Mouse (Mus musculus): ENCODE measurements around the gene Tsc22d4. TPM values are rescaled to one million over a fixed set of nuclear protein-coding genes. Genes with fewer than 3 reads are reported as not detected.

The Tsc22d4 gene
- polyA plus RNA-seq, 1 experiment from 2014 or later, result 62.9 TPM

- no peaks in the 10 kb centered on the region for H3K9me3 ChIP-seq (ENCODE audit: control insufficient read depth, low read length)
- H3K27ac ChIP-seq (ENCODE audit: low read depth, low read length), result no peak overlapping the region
- H3K27me3 ChIP-seq (ENCODE audit: control insufficient read depth, insufficient read depth, low read length), result no peaks in the 10 kb centered on the region
- WGBS, result 87% methylated on average over 5 of the region's 5 CpGs
- DNase-seq (ENCODE audit: low spot score, missing footprints) (no peak), ATAC-seq (ENCODE audit: low FRiP score) (no peak)
- no peak overlapping the region for H3K4me3 ChIP-seq (ENCODE audit: low read depth, low read length)
- no peak overlapping the region for H3K4me2 ChIP-seq
- no peaks in the 10 kb centered on the region for H3K4me1 ChIP-seq (ENCODE audit: control insufficient read depth, insufficient read depth, low read length)
- H3K9ac ChIP-seq (ENCODE audit: low read length), result 0 out of 2 replicates have a peak overlapping the region, but pooled peaks have one; percentile 5
- H3K36me3 ChIP-seq (ENCODE audit: control insufficient read depth, insufficient read depth, low read length), result peaks cover 10% of the 10 kb centered on the region
These were observed 9.9 kb downstream of the Tsc22d4 start for GRCm38 (mm10) chr5:137755425-137755824.

- ATAC-seq (ENCODE audit: low FRiP score) (no peak), DNase-seq (ENCODE audit: low spot score, missing footprints) (no peak)
- no peaks in the 10 kb centered on the region for H3K9me3 ChIP-seq (ENCODE audit: control insufficient read depth, low read length)
- H3K9ac ChIP-seq (ENCODE audit: low read length), result no peak overlapping the region
- peaks cover 10% of the 10 kb centered on the region for H3K36me3 ChIP-seq (ENCODE audit: control insufficient read depth, insufficient read depth, low read length)
- no peak overlapping the region for H3K4me3 ChIP-seq (ENCODE audit: low read depth, low read length)
- WGBS, result 75% methylated on average over 3 of the region's 3 CpGs
- no peaks in the 10 kb centered on the region for H3K27me3 ChIP-seq (ENCODE audit: control insufficient read depth, insufficient read depth, low read length)
- H3K4me2 ChIP-seq, result no peak overlapping the region
- no peak overlapping the region for H3K27ac ChIP-seq (ENCODE audit: low read depth, low read length)
- H3K4me1 ChIP-seq (ENCODE audit: control insufficient read depth, insufficient read depth, low read length), result no peaks in the 10 kb centered on the region
These were observed 10.6 kb downstream of the Tsc22d4 start for GRCm38 (mm10) chr5:137756106-137756505.

GRCm38 (mm10) chr5:137756882-137757661 is 11.5 kb downstream of the Tsc22d4 start:
- H3K36me3 ChIP-seq (ENCODE audit: control insufficient read depth, insufficient read depth, low read length), result peaks cover 8% of the 10 kb centered on the region
- DNase-seq (ENCODE audit: low spot score, missing footprints) (peak; percentile 99), ATAC-seq (ENCODE audit: low FRiP score) (peak; percentile 63; the same call in 1 of the 2 replicates)
- no peak overlapping the region for H3K9ac ChIP-seq (ENCODE audit: low read length)
- H3K9me3 ChIP-seq (ENCODE audit: control insufficient read depth, low read length), result no peaks in the 10 kb centered on the region
- H3K4me1 ChIP-seq (ENCODE audit: control insufficient read depth, insufficient read depth, low read length), result no peaks in the 10 kb centered on the region
- no peak overlapping the region for H3K4me3 ChIP-seq (ENCODE audit: low read depth, low read length)
- WGBS, result 46% methylated on average over 10 of the region's 10 CpGs
- no peaks in the 10 kb centered on the region for H3K27me3 ChIP-seq (ENCODE audit: control insufficient read depth, insufficient read depth, low read length)
- H3K4me2 ChIP-seq, result no peak overlapping the region
- H3K27ac ChIP-seq (ENCODE audit: low read depth, low read length), result no peak overlapping the region

GRCm38 (mm10) chr5:137757887-137758286 is 12.4 kb downstream of the Tsc22d4 start:
- H3K4me2 ChIP-seq, result no peak overlapping the region
- H3K36me3 ChIP-seq (ENCODE audit: control insufficient read depth, insufficient read depth, low read length), result peaks cover 8% of the 10 kb centered on the region
- H3K9me3 ChIP-seq (ENCODE audit: control insufficient read depth, low read length), result no peaks in the 10 kb centered on the region
- ATAC-seq (ENCODE audit: low FRiP score) (no peak), DNase-seq (ENCODE audit: low spot score, missing footprints) (no peak)
- no peak overlapping the region for H3K4me3 ChIP-seq (ENCODE audit: low read depth, low read length)
- no peaks in the 10 kb centered on the region for H3K4me1 ChIP-seq (ENCODE audit: control insufficient read depth, insufficient read depth, low read length)
- WGBS, result 93% methylated on average over 6 of the region's 6 CpGs
- no peak overlapping the region for H3K9ac ChIP-seq (ENCODE audit: low read length)
- H3K27ac ChIP-seq (ENCODE audit: low read depth, low read length), result no peak overlapping the region
- H3K27me3 ChIP-seq (ENCODE audit: control insufficient read depth, insufficient read depth, low read length), result no peaks in the 10 kb centered on the region

- no peak overlapping the region for H3K27ac ChIP-seq (ENCODE audit: low read depth, low read length)
- WGBS, result 90% methylated on average over 19 of the region's 19 CpGs
These were observed 13.5 kb downstream of the Tsc22d4 start for GRCm38 (mm10) chr5:137758921-137759534.

GRCm38 (mm10) chr5:137759971-137760412 is 14.5 kb downstream of the Tsc22d4 start:
- H3K4me2 ChIP-seq, result no peak overlapping the region
- no peak overlapping the region for H3K27ac ChIP-seq (ENCODE audit: low read depth, low read length)
- no peaks in the 10 kb centered on the region for H3K9me3 ChIP-seq (ENCODE audit: control insufficient read depth, low read length)
- no peaks in the 10 kb centered on the region for H3K4me1 ChIP-seq (ENCODE audit: control insufficient read depth, insufficient read depth, low read length)
- 26% methylated on average over 4 of the region's 4 CpGs for WGBS
- no peak overlapping the region for H3K4me3 ChIP-seq (ENCODE audit: low read depth, low read length)
- ATAC-seq (ENCODE audit: low FRiP score), result 0 out of 2 replicates have a peak, but pooled peaks have one; percentile 49
- H3K36me3 ChIP-seq (ENCODE audit: control insufficient read depth, insufficient read depth, low read length), result peaks cover 8% of the 10 kb centered on the region
- no peak overlapping the region for H3K9ac ChIP-seq (ENCODE audit: low read length)
- H3K27me3 ChIP-seq (ENCODE audit: control insufficient read depth, insufficient read depth, low read length), result no peaks in the 10 kb centered on the region
- peak; percentile 94 for DNase-seq (ENCODE audit: low spot score, missing footprints)

More at GRCm38 (mm10) chr5:137758921-137759534, 13.5 kb downstream of the Tsc22d4 start:
- Histone ChIP-seq H3K4me2 (no peak overlapping the region), H3K4me1 (ENCODE audit: control insufficient read depth, insufficient read depth, low read length) (no peaks in the 10 kb centered on the region), H3K4me3 (ENCODE audit: low read depth, low read length) (no peak overlapping the region), H3K36me3 (ENCODE audit: control insufficient read depth, insufficient read depth, low read length) (peaks cover 8% of the 10 kb centered on the region), H3K9me3 (ENCODE audit: control insufficient read depth, low read length) (no peaks in the 10 kb centered on the region), H3K27me3 (ENCODE audit: control insufficient read depth, insufficient read depth, low read length) (no peaks in the 10 kb centered on the region), H3K9ac (ENCODE audit: low read length) (no peak overlapping the region)
- DNase-seq (ENCODE audit: low spot score, missing footprints), result no peak
- ATAC-seq (ENCODE audit: low FRiP score), result no peak

- ATAC-seq (ENCODE audit: low FRiP score) (peak; percentile 54; the same call in 1 of the 2 replicates), DNase-seq (ENCODE audit: low spot score, missing footprints) (no peak)
- no peak overlapping the region for H3K9ac ChIP-seq (ENCODE audit: low read length)
- no peak overlapping the region for H3K4me2 ChIP-seq
- 47% methylated on average over 9 of the region's 9 CpGs for WGBS
- H3K9me3 ChIP-seq (ENCODE audit: control insufficient read depth, low read length), result no peaks in the 10 kb centered on the region
- H3K36me3 ChIP-seq (ENCODE audit: control insufficient read depth, insufficient read depth, low read length), result no peaks in the 10 kb centered on the region
- no peak overlapping the region for H3K4me3 ChIP-seq (ENCODE audit: low read depth, low read length)
- no peaks in the 10 kb centered on the region for H3K27me3 ChIP-seq (ENCODE audit: control insufficient read depth, insufficient read depth, low read length)
- H3K27ac ChIP-seq (ENCODE audit: low read depth, low read length), result no peak overlapping the region
- H3K4me1 ChIP-seq (ENCODE audit: control insufficient read depth, insufficient read depth, low read length), result no peaks in the 10 kb centered on the region
These were observed 19.2 kb downstream of the Tsc22d4 start for GRCm38 (mm10) chr5:137764609-137765340.

GRCm38 (mm10) chr5:137766270-137766669 is 20.7 kb downstream of the Tsc22d4 start:
- Histone ChIP-seq H3K36me3 (ENCODE audit: control insufficient read depth, insufficient read depth, low read length) (no peaks in the 10 kb centered on the region), H3K27ac (ENCODE audit: low read depth, low read length) (no peak overlapping the region), H3K9me3 (ENCODE audit: control insufficient read depth, low read length) (no peaks in the 10 kb centered on the region), H3K4me2 (no peak overlapping the region), H3K4me3 (ENCODE audit: low read depth, low read length) (no peak overlapping the region), H3K9ac (ENCODE audit: low read length) (no peak overlapping the region), H3K4me1 (ENCODE audit: control insufficient read depth, insufficient read depth, low read length) (no peaks in the 10 kb centered on the region), H3K27me3 (ENCODE audit: control insufficient read depth, insufficient read depth, low read length) (no peaks in the 10 kb centered on the region)
- ATAC-seq (ENCODE audit: low FRiP score), result no peak
- WGBS, result 53% methylated on average over 3 of the region's 3 CpGs
- no peak for DNase-seq (ENCODE audit: low spot score, missing footprints)

GRCm38 (mm10) chr5:137768475-137768874 is 22.9 kb downstream of the Tsc22d4 start:
- Histone ChIP-seq H3K4me2 (no peak overlapping the region), H3K27ac (ENCODE audit: low read depth, low read length) (no peak overlapping the region), H3K9ac (ENCODE audit: low read length) (no peak overlapping the region), H3K4me3 (ENCODE audit: low read depth, low read length) (no peak overlapping the region), H3K4me1 (ENCODE audit: control insufficient read depth, insufficient read depth, low read length) (no peaks in the 10 kb centered on the region), H3K27me3 (ENCODE audit: control insufficient read depth, insufficient read depth, low read length) (no peaks in the 10 kb centered on the region), H3K36me3 (ENCODE audit: control insufficient read depth, insufficient read depth, low read length) (no peaks in the 10 kb centered on the region), H3K9me3 (ENCODE audit: control insufficient read depth, low read length) (no peaks in the 10 kb centered on the region)
- ATAC-seq (ENCODE audit: low FRiP score) (no peak), DNase-seq (ENCODE audit: low spot score, missing footprints) (no peak)
- WGBS, result 28% methylated on average over 1 of the region's 1 CpGs
